Mouse (Mus musculus) left cerebral cortex, adult 11 months (tissue): ENCODE measurements around the gene Prpf19.
A peak's percentile ranks its signal among the peaks of the same experiment; 100 is the strongest.

Source experiments
- DNase-seq: peaks from one replicate; pipeline ENCODE4 v3.0.0; 2022; ENCODE audit warnings: low spot score

Gene Prpf19

GRCm38 (mm10) chr19:10895708-10896107 lies 677 bp downstream of the Prpf19 start:
- DNase-seq: no peak

- DNase-seq: no peak
Observed at GRCm38 (mm10) chr19:10896849-10897248, 1.8 kb downstream of the Prpf19 start.

- DNase-seq: no peak
Observed at GRCm38 (mm10) chr19:10897491-10897890, 2.5 kb downstream of the Prpf19 start.

GRCm38 (mm10) chr19:10900315-10900714 lies 5.3 kb downstream of the Prpf19 start:
- DNase-seq: no peak

- no peak for DNase-seq
Observed at GRCm38 (mm10) chr19:10901046-10901445, 6.0 kb downstream of the Prpf19 start.

- DNase-seq: no peak
Observed at GRCm38 (mm10) chr19:10904512-10904911, 9.5 kb downstream of the Prpf19 start.

GRCm38 (mm10) chr19:10904927-10905727 lies 10.1 kb downstream of the Prpf19 start:
- peak; percentile 53 for DNase-seq

GRCm38 (mm10) chr19:10905728-10906000 lies 10.6 kb downstream of the Prpf19 start:
- DNase-seq: no peak

- no peak for DNase-seq
Observed at GRCm38 (mm10) chr19:10907891-10908290, 12.9 kb downstream of the Prpf19 start.

GRCm38 (mm10) chr19:10909087-10909721 lies 14.2 kb downstream of the Prpf19 start:
- no peak for DNase-seq

- DNase-seq: no peak
Observed at GRCm38 (mm10) chr19:10914291-10914690, 19.3 kb downstream of the Prpf19 start.

GRCm38 (mm10) chr19:10914870-10915269 lies 19.8 kb downstream of the Prpf19 start:
- DNase-seq: no peak

- no peak for DNase-seq
Observed at GRCm38 (mm10) chr19:10916506-10916905, 21.5 kb downstream of the Prpf19 start.

GRCm38 (mm10) chr19:10918321-10918991 lies 23.4 kb downstream of the Prpf19 start:
- no peak for DNase-seq

GRCm38 (mm10) chr19:10920532-10920931 lies 25.5 kb downstream of the Prpf19 start, which contains the start of gene Zp1:
Zp1 (minus strand) TSS chr19:10920632.
- no peak for DNase-seq

GRCm38 (mm10) chr19:10921058-10921457 lies 26.0 kb downstream of the Prpf19 start:
- no peak for DNase-seq

GRCm38 (mm10) chr19:10924220-10924619 lies 29.2 kb downstream of the Prpf19 start:
- DNase-seq: no peak

GRCm38 (mm10) chr19:10926123-10926621 lies 31.1 kb downstream of the Prpf19 start:
- no peak for DNase-seq

GRCm38 (mm10) chr19:10926666-10927065 lies 31.6 kb downstream of the Prpf19 start:
- no peak for DNase-seq

- no peak for DNase-seq
Observed at GRCm38 (mm10) chr19:10930641-10931040, 35.6 kb downstream of the Prpf19 start.

GRCm38 (mm10) chr19:10935029-10935428 lies 40.0 kb downstream of the Prpf19 start:
- DNase-seq: no peak

- DNase-seq: no peak
Observed at GRCm38 (mm10) chr19:10936077-10936476, 41.0 kb downstream of the Prpf19 start.

GRCm38 (mm10) chr19:10937110-10937563 lies 42.1 kb downstream of the Prpf19 start, which contains the start of gene Ptgdr2:
Ptgdr2 (plus strand) TSS chr19:10937160.
- DNase-seq: no peak
